Mouse (Mus musculus): ENCODE results near the gene Slc7a4. TPM values are rescaled to one million over a fixed set of nuclear protein-coding genes. Genes with fewer than 3 reads are reported as not detected.

Slc7a4 gene
- polyA plus RNA-seq, 1 experiment from 2014 or later = 10.5 TPM

Other genes with a start within 250 kb of the Slc7a4 start
- 11.6 and 12.9 TPM in 2 replicates for gene Snap29, start 177.2 kb downstream of the Slc7a4 start, polyA plus RNA-seq (2015; fragmentation: Nextera tagmentation; extraction: Ambion mirVana)
- 30.8 and 31.7 TPM in 2 replicates for gene Pi4ka, start 176.9 kb downstream of the Slc7a4 start, polyA plus RNA-seq (2015; fragmentation: Nextera tagmentation; extraction: Ambion mirVana)
- gene Crkl, start 131.2 kb downstream of the Slc7a4 start, polyA plus RNA-seq (2015; fragmentation: Nextera tagmentation; extraction: Ambion mirVana) = 43.2 and 52.2 TPM in 2 replicates
- gene Aifm3, start 93.6 kb downstream of the Slc7a4 start, polyA plus RNA-seq (2015; fragmentation: Nextera tagmentation; extraction: Ambion mirVana) = 1.5 TPM in 2 replicates
- 51.8 and 59.2 TPM in 2 replicates for gene Lztr1, start 74.5 kb downstream of the Slc7a4 start, polyA plus RNA-seq (2015; fragmentation: Nextera tagmentation; extraction: Ambion mirVana)
- gene Thap7, start 52.1 kb downstream of the Slc7a4 start, polyA plus RNA-seq (2015; fragmentation: Nextera tagmentation; extraction: Ambion mirVana) = 37.2 and 38.6 TPM in 2 replicates
- 0.58 and 0.60 TPM in 2 replicates for gene Lrrc74b, start 22.0 kb downstream of the Slc7a4 start, polyA plus RNA-seq (2015; fragmentation: Nextera tagmentation; extraction: Ambion mirVana)
- gene P2rx6, start 21.3 kb downstream of the Slc7a4 start, polyA plus RNA-seq (2015; fragmentation: Nextera tagmentation; extraction: Ambion mirVana) = 0.58 and 0.61 TPM in 2 replicates
- gene Smpd4, start 36.1 kb upstream of the Slc7a4 start, polyA plus RNA-seq (2015; fragmentation: Nextera tagmentation; extraction: Ambion mirVana) = 22.8 TPM in 2 replicates
- gene Ccdc74a, start 63.3 kb upstream of the Slc7a4 start, polyA plus RNA-seq (2015; fragmentation: Nextera tagmentation; extraction: Ambion mirVana) = 3.4 and 4.3 TPM in 2 replicates
- gene Med15, start 149.7 kb upstream of the Slc7a4 start, polyA plus RNA-seq (2015; fragmentation: Nextera tagmentation; extraction: Ambion mirVana) = 32.3 and 35.9 TPM in 2 replicates
- 36.4 and 39.6 TPM in 2 replicates for gene Klhl22, start 176.4 kb upstream of the Slc7a4 start, polyA plus RNA-seq (2015; fragmentation: Nextera tagmentation; extraction: Ambion mirVana)
- 4.3 and 5.5 TPM in 2 replicates for gene Scarf2, start 214.1 kb upstream of the Slc7a4 start, polyA plus RNA-seq (2015; fragmentation: Nextera tagmentation; extraction: Ambion mirVana)
- not detected in 2 replicates for gene B830017H08Rik, start 249.9 kb upstream of the Slc7a4 start, polyA plus RNA-seq (2015; fragmentation: Nextera tagmentation; extraction: Ambion mirVana)